Mouse (Mus musculus) embryonic facial prominence, embryonic 13.5 days (tissue): Measurements from ENCODE around the gene Akap2. TPM values are rescaled to one million over a fixed set of nuclear protein-coding genes. Genes with fewer than 3 reads are reported as not detected.

Experiments
- ATAC-seq: fragments of 200-750 bp; cut with Nextera tagmentation; 2 replicates; pipeline ENCODE4 v1.8.0; 2017; ENCODE audit warnings: low read depth; ENCODE audit not compliant: insufficient number of reproducible peaks, insufficient read depth, low FRiP score, low TSS enrichment
- H3K27ac ChIP-seq: fragments of 300-500 bp; sonication (generic); 2 replicates; pipeline ENCODE4 v1.5.1; 2015; ENCODE audit warnings: moderate library complexity, mild to moderate bottlenecking, inconsistent platforms
- H3K27me3 ChIP-seq: fragments of 300-500 bp; sonication (generic); 2 replicates; pipeline ENCODE4 v1.6.1; 2015; ENCODE audit warnings: mild to moderate bottlenecking, inconsistent platforms
- H3K36me3 ChIP-seq: fragments of 300-500 bp; sonication (generic); 2 replicates; pipeline ENCODE4 v1.6.1; 2015; ENCODE audit warnings: mild to moderate bottlenecking, inconsistent platforms
- H3K4me1 ChIP-seq: fragments of 300-500 bp; sonication (generic); 2 replicates; pipeline ENCODE4 v1.6.1; 2015; ENCODE audit warnings: inconsistent platforms
- H3K4me2 ChIP-seq: fragments of 300-500 bp; sonication (generic); 2 replicates; pipeline ENCODE4 v1.6.1; 2015; ENCODE audit warnings: moderate library complexity, mild to moderate bottlenecking, inconsistent platforms
- H3K4me3 ChIP-seq: fragments of 300-500 bp; sonication (generic); 2 replicates; pipeline ENCODE4 v1.5.1; 2015; ENCODE audit warnings: mild to moderate bottlenecking, inconsistent platforms
- H3K9ac ChIP-seq: fragments of 300-500 bp; sonication (generic); 2 replicates; pipeline ENCODE4 v1.6.1; 2015; ENCODE audit warnings: mild to moderate bottlenecking, inconsistent platforms
- H3K9me3 ChIP-seq: fragments of 300-500 bp; sonication (generic); 2 replicates; pipeline ENCODE4 v1.6.1; 2016; ENCODE audit warnings: inconsistent platforms
- WGBS: fragments of 180-500 bp; shearing (Covaris S2); methylation state at CpG from one replicate; pipeline ENCODE4 v1.1.7; 2015; ENCODE audit warnings: mixed read lengths; 5-methylcytosine and 5-hydroxymethylcytosine counted together
- polyA plus RNA-seq: library from polyadenylated mRNA; unstranded; fragments of >200 nt; fragmentation: Nextera tagmentation; extraction: Ambion mirVana; gene quantifications from 2 replicates; pipeline ENCODE4 v1.2.1, GENCODE M21; 2015

The Akap2 gene
- polyA plus RNA-seq, 1 experiment from 2014 or later = 28.1 TPM

GRCm38 (mm10) chr4:57854181-57854580, 136.7 kb downstream of the Akap2 start:
- no peak for ATAC-seq
- Histone ChIP-seq H3K9ac (no peak overlapping the region), H3K27ac (no peak overlapping the region), H3K36me3 (peaks cover 51% of the 10 kb centered on the region), H3K27me3 (no peaks in the 10 kb centered on the region), H3K4me3 (no peak overlapping the region), H3K9me3 (0 out of 2 replicates have a peak, but pooled peaks cover 3% of the 10 kb centered on the region), H3K4me1 (peaks cover 23% of the 10 kb centered on the region), H3K4me2 (no peak overlapping the region)
- 85% methylated on average over 6 of the region's 6 CpGs for WGBS

- ATAC-seq = no peak
- Histone ChIP-seq H3K36me3 (peaks cover 42% of the 10 kb centered on the region), H3K4me1 (peaks cover 23% of the 10 kb centered on the region), H3K9ac (no peak overlapping the region), H3K27ac (no peak overlapping the region), H3K9me3 (0 out of 2 replicates have a peak, but pooled peaks cover 3% of the 10 kb centered on the region), H3K4me2 (no peak overlapping the region), H3K4me3 (no peak overlapping the region), H3K27me3 (no peaks in the 10 kb centered on the region)
- WGBS = 83% methylated on average over 18 of the region's 18 CpGs
Observed at GRCm38 (mm10) chr4:57855281-57855941, 138.0 kb downstream of the Akap2 start.

DNA sequence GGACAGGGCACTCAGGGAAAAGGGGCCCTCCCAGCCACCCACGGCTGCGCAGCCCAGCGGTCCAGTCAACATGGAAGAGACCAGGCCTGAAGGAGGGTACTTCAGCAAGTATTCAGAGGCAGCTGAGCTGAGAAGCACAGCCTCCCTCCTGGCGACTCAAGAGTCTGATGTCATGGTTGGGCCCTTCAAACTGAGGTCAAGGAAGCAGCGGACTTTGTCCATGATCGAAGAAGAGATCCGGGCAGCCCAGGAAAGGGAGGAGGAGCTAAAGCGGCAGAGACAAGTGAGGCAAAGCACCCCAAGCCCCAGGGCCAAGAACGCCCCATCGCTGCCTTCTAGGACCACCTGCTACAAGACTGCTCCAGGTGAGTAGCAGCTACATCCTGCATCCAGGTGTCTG, 139.2 kb downstream of the Akap2 start:
- Histone ChIP-seq H3K27ac (no peak overlapping the region), H3K4me2 (no peak overlapping the region), H3K4me3 (no peak overlapping the region), H3K4me1 (peaks cover 17% of the 10 kb centered on the region), H3K27me3 (no peaks in the 10 kb centered on the region), H3K9ac (no peak overlapping the region), H3K9me3 (0 out of 2 replicates have a peak, but pooled peaks cover 3% of the 10 kb centered on the region), H3K36me3 (peaks cover 42% of the 10 kb centered on the region)
- WGBS = 94% methylated on average over 10 of the region's 10 CpGs
- no peak for ATAC-seq

GRCm38 (mm10) chr4:57860204-57860611, 142.8 kb downstream of the Akap2 start:
- H3K9me3 ChIP-seq = 0 out of 2 replicates have a peak, but pooled peaks cover 3% of the 10 kb centered on the region
- no peaks in the 10 kb centered on the region for H3K27me3 ChIP-seq
- H3K4me1 ChIP-seq = peaks cover 14% of the 10 kb centered on the region; the same call in 1 of the 2 replicates
- no peak for ATAC-seq
- H3K4me3 ChIP-seq = no peak overlapping the region
- H3K27ac ChIP-seq = no peak overlapping the region
- H3K4me2 ChIP-seq = no peak overlapping the region
- H3K9ac ChIP-seq = no peak overlapping the region
- WGBS = 83% methylated on average over 6 of the region's 6 CpGs
- H3K36me3 ChIP-seq = peaks cover 32% of the 10 kb centered on the region

- H3K4me1 ChIP-seq = peaks cover 19% of the 10 kb centered on the region
- H3K4me3 ChIP-seq = no peak overlapping the region
- H3K9ac ChIP-seq = no peak overlapping the region
- H3K36me3 ChIP-seq = peaks cover 23% of the 10 kb centered on the region
- WGBS = 65% methylated on average over 6 of the region's 6 CpGs
- no peaks in the 10 kb centered on the region for H3K27me3 ChIP-seq
- no peak overlapping the region for H3K27ac ChIP-seq
- 0 out of 2 replicates have a peak, but pooled peaks cover 3% of the 10 kb centered on the region for H3K9me3 ChIP-seq
- no peak overlapping the region for H3K4me2 ChIP-seq
- ATAC-seq = no peak
Observed at GRCm38 (mm10) chr4:57861166-57861565, 143.7 kb downstream of the Akap2 start.

DNA sequence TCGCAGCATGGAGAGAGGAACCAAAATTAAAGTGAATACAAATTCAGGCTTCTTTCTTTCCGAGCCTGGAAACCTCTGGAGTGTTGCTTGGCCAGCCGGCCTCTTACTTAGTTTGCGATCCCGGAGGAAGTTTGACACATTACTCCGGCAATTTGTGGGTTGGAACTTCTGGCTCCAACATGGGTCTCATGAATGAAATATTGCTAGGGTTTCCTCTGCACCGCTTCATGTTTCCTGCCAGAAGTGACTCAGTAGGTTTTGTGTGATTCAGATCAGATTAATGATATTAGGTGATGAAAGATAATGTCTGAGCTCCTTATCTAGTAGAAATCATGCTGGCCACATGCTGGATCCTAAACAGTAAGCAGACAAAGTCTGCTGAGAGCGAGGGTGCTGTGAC, 144.4 kb downstream of the Akap2 start:
- no peak overlapping the region for H3K4me2 ChIP-seq
- H3K9ac ChIP-seq = no peak overlapping the region
- ATAC-seq = no peak
- WGBS = 65% methylated on average over 8 of the region's 8 CpGs
- H3K36me3 ChIP-seq = peaks cover 16% of the 10 kb centered on the region
- H3K4me3 ChIP-seq = no peak overlapping the region
- H3K4me1 ChIP-seq = peaks cover 25% of the 10 kb centered on the region
- H3K27me3 ChIP-seq = no peaks in the 10 kb centered on the region
- H3K27ac ChIP-seq = no peak overlapping the region
- 0 out of 2 replicates have a peak, but pooled peaks cover 3% of the 10 kb centered on the region for H3K9me3 ChIP-seq

DNA sequence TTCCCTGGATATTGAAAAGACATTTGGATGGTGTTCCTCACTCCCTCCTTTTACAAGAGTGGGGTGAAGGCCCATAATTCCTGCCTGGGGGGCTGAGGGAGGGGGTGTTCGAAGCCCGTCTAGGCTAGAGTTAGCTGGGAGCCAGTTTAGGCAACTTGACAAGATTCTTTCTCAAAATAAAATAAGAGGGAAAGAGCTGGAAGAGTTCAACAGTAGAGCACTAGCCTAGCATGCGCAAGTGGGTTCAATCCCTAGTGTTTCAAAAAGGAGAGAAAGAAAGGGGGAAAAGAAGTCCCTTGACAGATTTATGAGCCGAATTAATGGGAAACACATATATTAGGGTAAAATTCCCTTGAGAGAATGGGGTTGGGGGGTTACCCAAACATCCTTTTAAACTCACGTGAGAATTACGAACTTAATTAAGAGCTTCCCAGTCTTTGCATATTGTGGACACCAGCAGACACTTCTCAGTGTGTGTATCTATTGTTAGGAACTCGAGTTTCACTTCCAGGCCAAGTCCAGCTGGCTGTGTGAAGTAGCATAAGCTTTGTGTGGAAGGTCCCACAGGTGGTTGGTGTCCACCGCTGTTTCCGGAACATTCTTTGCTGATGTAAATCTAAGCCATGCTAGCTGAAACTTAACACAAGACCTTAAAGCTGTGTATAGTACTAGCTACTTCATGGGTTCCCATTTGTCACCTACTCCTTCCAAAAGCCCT, 145.0 kb downstream of the Akap2 start:
- Histone ChIP-seq H3K27ac (no peak overlapping the region), H3K4me2 (no peak overlapping the region), H3K9me3 (0 out of 2 replicates have a peak, but pooled peaks cover 3% of the 10 kb centered on the region), H3K4me3 (no peak overlapping the region), H3K36me3 (peaks cover 10% of the 10 kb centered on the region), H3K27me3 (no peaks in the 10 kb centered on the region), H3K9ac (no peak overlapping the region), H3K4me1 (peaks cover 30% of the 10 kb centered on the region)
- ATAC-seq = no peak
- 75% methylated on average over 9 of the region's 9 CpGs for WGBS

DNA sequence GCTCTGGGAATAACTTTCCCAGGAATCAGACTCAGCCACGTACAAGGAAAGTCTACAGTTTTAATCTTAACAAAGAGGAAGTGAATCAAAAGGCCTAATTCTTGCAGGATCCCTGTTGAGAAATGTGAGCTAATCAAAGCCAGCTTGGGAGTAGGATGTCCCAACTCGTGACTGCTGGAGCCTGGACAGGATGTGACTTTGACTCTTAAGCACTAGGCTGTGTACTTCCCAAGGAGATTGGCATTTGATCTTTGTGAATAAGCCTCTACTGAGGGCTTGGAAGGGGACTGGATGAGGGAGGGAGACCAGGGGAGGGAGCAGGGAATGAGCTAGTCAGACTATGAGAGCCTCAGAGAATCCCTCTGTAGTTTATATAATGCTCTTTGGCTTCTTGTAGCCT, 148.6 kb downstream of the Akap2 start:
- H3K4me2 ChIP-seq = no peak overlapping the region
- H3K27ac ChIP-seq = peak overlapping the region; percentile 11; the same call in 1 of the 2 replicates
- H3K27me3 ChIP-seq = no peaks in the 10 kb centered on the region
- no peaks in the 10 kb centered on the region for H3K36me3 ChIP-seq
- WGBS = 11% methylated on average over 2 of the region's 2 CpGs
- H3K4me3 ChIP-seq = no peak overlapping the region
- H3K4me1 ChIP-seq = peaks cover 33% of the 10 kb centered on the region
- no peak overlapping the region for H3K9ac ChIP-seq
- no peaks in the 10 kb centered on the region for H3K9me3 ChIP-seq
- no peak for ATAC-seq

GRCm38 (mm10) chr4:57866990-57867389, 149.5 kb downstream of the Akap2 start:
- 53% methylated on average over 9 of the region's 9 CpGs for WGBS
- Histone ChIP-seq H3K27ac (peak overlapping the region; percentile 66; the same call in 1 of the 2 replicates), H3K9ac (no peak overlapping the region), H3K9me3 (no peaks in the 10 kb centered on the region), H3K4me3 (no peak overlapping the region), H3K36me3 (no peaks in the 10 kb centered on the region), H3K4me1 (peaks cover 29% of the 10 kb centered on the region), H3K27me3 (no peaks in the 10 kb centered on the region), H3K4me2 (peak overlapping the region; percentile 31)
- ATAC-seq = no peak

DNA sequence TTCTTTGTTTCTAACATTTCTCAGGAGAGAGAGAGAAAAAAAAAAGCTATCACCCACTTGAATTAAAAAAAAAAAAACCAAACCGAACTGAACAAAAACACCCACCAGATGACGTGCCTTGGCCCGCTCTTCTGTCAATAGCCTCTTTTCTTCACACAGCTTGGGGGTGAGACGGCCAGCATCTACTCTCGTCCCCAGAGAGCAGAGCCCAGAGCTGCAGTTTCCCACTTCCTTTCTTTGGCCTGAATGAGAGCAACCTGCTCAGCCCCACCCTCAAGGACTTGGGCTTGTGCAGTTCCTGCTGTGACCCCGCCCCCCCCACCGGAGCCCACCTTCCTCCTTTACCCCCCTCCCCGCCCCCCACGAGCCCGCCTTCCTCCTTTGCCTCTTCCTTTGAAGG, 150.0 kb downstream of the Akap2 start:
- Histone ChIP-seq H3K4me2 (peak overlapping the region; percentile 31), H3K4me3 (no peak overlapping the region), H3K9ac (no peak overlapping the region), H3K27me3 (no peaks in the 10 kb centered on the region), H3K36me3 (no peaks in the 10 kb centered on the region), H3K9me3 (no peaks in the 10 kb centered on the region), H3K4me1 (peaks cover 24% of the 10 kb centered on the region), H3K27ac (peak overlapping the region; percentile 66; the same call in 1 of the 2 replicates)
- WGBS = 46% methylated on average over 10 of the region's 10 CpGs
- no peak for ATAC-seq

DNA sequence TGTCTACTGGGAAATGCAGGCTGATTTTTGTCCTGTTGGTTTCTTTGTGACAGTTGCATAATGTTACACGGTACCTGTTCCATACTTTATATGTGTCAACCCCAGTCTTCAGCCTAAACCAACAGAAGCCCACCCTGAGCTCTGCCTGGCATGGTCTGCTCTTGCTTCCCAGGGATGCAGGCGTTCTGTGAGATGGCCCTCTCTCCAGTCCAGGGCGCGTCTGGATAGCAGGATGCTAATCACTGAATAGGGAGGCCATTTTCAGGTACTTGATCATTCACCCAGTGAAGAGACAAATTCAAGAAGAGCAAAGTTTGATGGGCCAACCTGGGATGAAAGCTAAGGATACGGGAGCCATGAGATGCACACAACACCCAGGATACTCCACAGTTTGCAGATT, 161.7 kb downstream of the Akap2 start:
- H3K4me2 ChIP-seq = no peak overlapping the region
- no peak overlapping the region for H3K27ac ChIP-seq
- H3K9me3 ChIP-seq = no peaks in the 10 kb centered on the region
- no peak overlapping the region for H3K4me3 ChIP-seq
- no peak for ATAC-seq
- no peaks in the 10 kb centered on the region for H3K27me3 ChIP-seq
- 91% methylated on average over 5 of the region's 5 CpGs for WGBS
- H3K9ac ChIP-seq = no peak overlapping the region
- peaks cover 12% of the 10 kb centered on the region for H3K4me1 ChIP-seq
- no peaks in the 10 kb centered on the region for H3K36me3 ChIP-seq
